28 mouse cellular contexts compared by ENCODE assay signal in genomic region chr1:40931374-40931773, GRCm38 (mm10).
DNase-seq lines count a peak whose midpoint lies in the region; ATAC-seq and TF ChIP-seq lines count a peak whose summit lies in the region.
"Had no signal": no experiment of that assay in that cellular context is flagged by ENCODE, and none has a peak within 500 bp of the region (broad histone marks: within the 10 kb centered on the region; RNA-seq: fewer than 3 reads in every experiment).

No protein-coding gene starts in this region.

- no peak overlapping the region for H3K9ac ChIP-seq in kidney, embryonic 14.5 days (ENCODE audit: low read depth, low read length)
- H3K9ac ChIP-seq in limb, embryonic 13.5 days: no peak overlapping the region
- H3K9ac ChIP-seq: embryonic facial prominence, embryonic 12.5 days; forebrain, embryonic 15.5 days; hindbrain, embryonic 15.5 days; limb, embryonic 12.5 days; liver, embryonic 12.5 days; liver, postnatal 0 days; neural tube, embryonic 12.5 days had no signal

- ATAC-seq in kidney, embryonic 14.5 days (ENCODE audit: low FRiP score, low TSS enrichment): no peak
- peak; percentile 59 for ATAC-seq in limb, embryonic 13.5 days (ENCODE audit: low FRiP score, low read depth)
- ATAC-seq: forebrain, embryonic 15.5 days; inflammation-experienced regulatory T-cells, adult 6 months; liver, embryonic 12.5 days; liver, postnatal 0 days; midbrain, embryonic 16.5 days had no signal

- H3K4me1 ChIP-seq in kidney, adult 2 months (ENCODE audit: control insufficient read depth, insufficient read depth, low read length): peaks cover 3% of the 10 kb centered on the region
- no peaks in the 10 kb centered on the region for H3K4me1 ChIP-seq in kidney, embryonic 14.5 days (ENCODE audit: control insufficient read depth, insufficient read depth, low read length)
- no peaks in the 10 kb centered on the region for H3K4me1 ChIP-seq in limb, embryonic 13.5 days
- H3K4me1 ChIP-seq in limb, embryonic 10.5 days: no peaks in the 10 kb centered on the region
- H3K4me1 ChIP-seq: embryonic facial prominence, embryonic 12.5 days; forebrain, embryonic 10.5 days; forebrain, embryonic 15.5 days; hindbrain, embryonic 10.5 days; hindbrain, embryonic 15.5 days; limb, embryonic 12.5 days; liver, embryonic 12.5 days; neural tube, embryonic 12.5 days had no signal

- no peak overlapping the region for H3K4me2 ChIP-seq in kidney, embryonic 14.5 days (replicated peaks; ENCODE audit: low read depth, low read length)
- H3K4me2 ChIP-seq in limb, embryonic 13.5 days (replicated peaks): no peak overlapping the region
- H3K4me2 ChIP-seq: embryonic facial prominence, embryonic 12.5 days; forebrain, embryonic 15.5 days; hindbrain, embryonic 15.5 days; limb, embryonic 12.5 days; liver, embryonic 12.5 days; neural tube, embryonic 12.5 days had no signal

- WGBS in kidney, adult 2 months: 41% methylated on average over 5 of the region's 5 CpGs
- 53% methylated on average over 5 of the region's 5 CpGs for WGBS in kidney, embryonic 14.5 days
- 59% methylated on average over 5 of the region's 5 CpGs for WGBS in limb, embryonic 13.5 days
- WGBS in limb, embryonic 10.5 days: 86% methylated on average over 5 of the region's 5 CpGs

- peak; percentile 24 for DNase-seq in kidney, adult 2 months
- no peak for DNase-seq in limb, embryonic 10.5 days (ENCODE audit: low spot score)
- peak; percentile 36 to 49 for DNase-seq in kidney, postnatal 25 days
- peak; percentile 8 to 33 for DNase-seq in kidney, postnatal 4 days
- DNase-seq in embryo, embryonic 9.5 days (ENCODE audit: extremely low spot score): no peak
- DNase-seq: adrenal gland, postnatal 25 days; B cell, adult 2 months; cerebellum, adult 18-20 months; cerebellum, postnatal 14 days; heart, postnatal 14 days; layer of hippocampus, adult 9-11 months; liver, postnatal 0 days; lung, postnatal 10 days; right cerebral cortex, postnatal 4 days; thymus, postnatal 4 days had no signal

- no peaks in the 10 kb centered on the region for H3K36me3 ChIP-seq in kidney, adult 2 months (ENCODE audit: control insufficient read depth, insufficient read depth, low read length)
- no peaks in the 10 kb centered on the region for H3K36me3 ChIP-seq in kidney, embryonic 14.5 days (ENCODE audit: control insufficient read depth, insufficient read depth, low read length)
- no peaks in the 10 kb centered on the region for H3K36me3 ChIP-seq in limb, embryonic 13.5 days
- H3K36me3 ChIP-seq in limb, embryonic 10.5 days: no peaks in the 10 kb centered on the region
- H3K36me3 ChIP-seq: embryonic facial prominence, embryonic 12.5 days; forebrain, embryonic 10.5 days; forebrain, embryonic 15.5 days; hindbrain, embryonic 10.5 days; hindbrain, embryonic 15.5 days; limb, embryonic 12.5 days; liver, embryonic 12.5 days; neural tube, embryonic 12.5 days had no signal

- no peaks in the 10 kb centered on the region for H3K27me3 ChIP-seq in kidney, adult 2 months (replicated peaks; ENCODE audit: control insufficient read depth, insufficient read depth, low read length)
- H3K27me3 ChIP-seq in kidney, embryonic 14.5 days (ENCODE audit: control insufficient read depth, insufficient read depth, low read length): no peaks in the 10 kb centered on the region
- no peaks in the 10 kb centered on the region for H3K27me3 ChIP-seq in limb, embryonic 13.5 days
- H3K27me3 ChIP-seq in limb, embryonic 10.5 days (ENCODE audit: low read depth, poor library complexity, severe bottlenecking): no peaks in the 10 kb centered on the region
- H3K27me3 ChIP-seq: embryonic facial prominence, embryonic 12.5 days; forebrain, embryonic 15.5 days; hindbrain, embryonic 15.5 days; limb, embryonic 12.5 days; liver, embryonic 12.5 days; neural tube, embryonic 12.5 days had no signal

- no peak for TF ChIP-seq CTCF in kidney, adult 2 months (conservative IDR thresholded peaks at IDR 0.05; ENCODE audit: insufficient read depth, insufficient read length, low read depth, low read length)

- no peak overlapping the region for H3K4me3 ChIP-seq in kidney, adult 2 months (ENCODE audit: insufficient read depth, low read depth, low read length)
- no peak overlapping the region for H3K4me3 ChIP-seq in kidney, embryonic 14.5 days (ENCODE audit: low read length)
- no peak overlapping the region for H3K4me3 ChIP-seq in limb, embryonic 13.5 days
- H3K4me3 ChIP-seq in limb, embryonic 10.5 days: no peak overlapping the region
- H3K4me3 ChIP-seq: embryonic facial prominence, embryonic 12.5 days; forebrain, embryonic 10.5 days; forebrain, embryonic 15.5 days; hindbrain, embryonic 10.5 days; hindbrain, embryonic 15.5 days; limb, embryonic 12.5 days; liver, embryonic 12.5 days; neural tube, embryonic 12.5 days had no signal

- TF ChIP-seq POLR2A in kidney, adult 2 months (IDR thresholded peaks at IDR 0.05; ENCODE audit: low read depth, low read length): no peak

- no peaks in the 10 kb centered on the region for H3K9me3 ChIP-seq in kidney, embryonic 14.5 days (ENCODE audit: control insufficient read depth, low read length)
- no peaks in the 10 kb centered on the region for H3K9me3 ChIP-seq in limb, embryonic 13.5 days
- H3K9me3 ChIP-seq in limb, embryonic 10.5 days (replicated peaks): no peaks in the 10 kb centered on the region
- H3K9me3 ChIP-seq: embryonic facial prominence, embryonic 12.5 days; forebrain, embryonic 10.5 days; forebrain, embryonic 15.5 days; hindbrain, embryonic 10.5 days; hindbrain, embryonic 15.5 days; limb, embryonic 12.5 days; liver, embryonic 12.5 days; neural tube, embryonic 12.5 days had no signal

- H3K27ac ChIP-seq in kidney, adult 2 months (ENCODE audit: insufficient read depth, low read depth, low read length): no peak overlapping the region
- no peak overlapping the region for H3K27ac ChIP-seq in kidney, embryonic 14.5 days (ENCODE audit: low read depth, low read length)
- H3K27ac ChIP-seq in limb, embryonic 13.5 days: no peak overlapping the region
- no peak overlapping the region for H3K27ac ChIP-seq in limb, embryonic 10.5 days
- H3K27ac ChIP-seq: embryonic facial prominence, embryonic 12.5 days; forebrain, embryonic 10.5 days; forebrain, embryonic 15.5 days; hindbrain, embryonic 10.5 days; hindbrain, embryonic 15.5 days; limb, embryonic 12.5 days; liver, embryonic 12.5 days; macrophage; neural tube, embryonic 12.5 days had no signal

Comparison
In these comparisons a context has a peak if more than half of its experiments do, and no peak if none do; other contexts are left out.
1. DNase-seq: peak in kidney, adult 2 months (single experiment), kidney, postnatal 25 days (2 of 2) and kidney, postnatal 4 days (2 of 2); none in limb, embryonic 10.5 days (single experiment) and embryo, embryonic 9.5 days (single experiment).